Mouse (Mus musculus) forebrain, embryonic 11.5 days (tissue): ENCODE results near the gene Actg1. TPM values are rescaled to one million over a fixed set of nuclear protein-coding genes. Genes with fewer than 3 reads are reported as not detected.

ENCODE experiments used
- ATAC-seq: fragments of 200-750 bp; cut with Nextera tagmentation; replicated peaks from 2 replicates; pipeline ENCODE4 v1.8.0; 2017; ENCODE audit warnings: moderate TSS enrichment; ENCODE audit not compliant: low FRiP score
- DNase-seq: peaks from one replicate; pipeline ENCODE4 v3.0.0-alpha.2; 2017; ENCODE audit warnings: low spot score
- H3K27ac ChIP-seq: fragments of 300-500 bp; sonication (generic); 2 replicates; pipeline ENCODE4 v1.5.1; 2014; ENCODE audit warnings: low read depth, low read length
- H3K27me3 ChIP-seq: fragments of 300-500 bp; sonication (generic); 2 replicates; pipeline ENCODE4 v1.6.1; 2014; ENCODE audit warnings: mild to moderate bottlenecking, low read length, mixed read lengths; ENCODE audit not compliant: control insufficient read depth, insufficient read depth
- H3K36me3 ChIP-seq: fragments of 300-500 bp; sonication (generic); 2 replicates; pipeline ENCODE4 v1.6.1; 2014; ENCODE audit warnings: mild to moderate bottlenecking, low read length, moderate library complexity, mixed read lengths; ENCODE audit not compliant: control insufficient read depth, insufficient read depth
- H3K4me1 ChIP-seq: fragments of 300-500 bp; sonication (generic); replicated peaks from 2 replicates; pipeline ENCODE4 v1.6.1; 2014; ENCODE audit warnings: low read length, mixed read lengths; ENCODE audit not compliant: control insufficient read depth, insufficient read depth
- H3K4me2 ChIP-seq: fragments of 300-500 bp; sonication (generic); 2 replicates; pipeline ENCODE4 v1.6.1; 2014; ENCODE audit warnings: low read depth, mild to moderate bottlenecking, low read length, moderate library complexity, mixed read lengths; ENCODE audit not compliant: severe bottlenecking
- H3K4me3 ChIP-seq: fragments of 300-500 bp; sonication (generic); 2 replicates; pipeline ENCODE4 v1.5.1; 2014; ENCODE audit warnings: low read depth, low read length
- H3K9ac ChIP-seq: fragments of 300-500 bp; sonication (generic); 2 replicates; pipeline ENCODE4 v1.6.1; 2014; ENCODE audit warnings: low read length
- H3K9me3 ChIP-seq: fragments of 300-500 bp; sonication (generic); 2 replicates; pipeline ENCODE4 v1.6.1; 2016; ENCODE audit warnings: low read length, mixed read lengths; ENCODE audit not compliant: control insufficient read depth
- WGBS: fragments of 180-500 bp; shearing (Covaris S2); extraction: QIAGEN DNeasy Blood & Tissue Kit; methylation state at CpG from one replicate; pipeline ENCODE4 v1.1.7; 2014; 5-methylcytosine and 5-hydroxymethylcytosine counted together
- polyA plus RNA-seq: library from polyadenylated mRNA; unstranded; fragments of >200 nt; fragmentation: Nextera tagmentation; extraction: Ambion mirVana; gene quantifications from 2 replicates; pipeline ENCODE4 v1.2.1, GENCODE M21; 2014

The Actg1 gene
- polyA plus RNA-seq, 1 experiment from 2014 or later: 2,808 TPM

DNA sequence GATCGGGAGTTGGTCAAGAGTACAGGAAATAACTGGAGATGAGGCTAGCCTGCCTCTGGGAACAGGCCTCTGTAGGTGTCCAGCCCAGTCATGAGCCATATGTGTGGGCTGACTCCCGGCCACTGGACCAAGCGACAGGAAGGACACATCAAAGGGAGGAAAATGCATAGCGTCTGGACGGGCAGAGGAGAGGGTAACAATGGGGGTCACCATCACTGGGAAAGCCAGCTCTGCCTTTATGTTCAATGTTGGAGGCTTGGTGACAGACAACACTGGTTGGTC lies 41.3 kb downstream of the Actg1 start:
- H3K27ac ChIP-seq: 0 out of 2 replicates have a peak overlapping the region, but pooled peaks have one; percentile 25
- 14% methylated on average over 5 of the region's 5 CpGs for WGBS
- peaks cover 38% of the 10 kb centered on the region for H3K4me1 ChIP-seq
- no peak overlapping the region for H3K9ac ChIP-seq
- H3K27me3 ChIP-seq: peaks cover 7% of the 10 kb centered on the region
- no peaks in the 10 kb centered on the region for H3K9me3 ChIP-seq
- H3K4me2 ChIP-seq: no peak overlapping the region
- peak; percentile 54 for DNase-seq
- no peak overlapping the region for H3K4me3 ChIP-seq
- no peaks in the 10 kb centered on the region for H3K36me3 ChIP-seq
- no peak for ATAC-seq

DNA sequence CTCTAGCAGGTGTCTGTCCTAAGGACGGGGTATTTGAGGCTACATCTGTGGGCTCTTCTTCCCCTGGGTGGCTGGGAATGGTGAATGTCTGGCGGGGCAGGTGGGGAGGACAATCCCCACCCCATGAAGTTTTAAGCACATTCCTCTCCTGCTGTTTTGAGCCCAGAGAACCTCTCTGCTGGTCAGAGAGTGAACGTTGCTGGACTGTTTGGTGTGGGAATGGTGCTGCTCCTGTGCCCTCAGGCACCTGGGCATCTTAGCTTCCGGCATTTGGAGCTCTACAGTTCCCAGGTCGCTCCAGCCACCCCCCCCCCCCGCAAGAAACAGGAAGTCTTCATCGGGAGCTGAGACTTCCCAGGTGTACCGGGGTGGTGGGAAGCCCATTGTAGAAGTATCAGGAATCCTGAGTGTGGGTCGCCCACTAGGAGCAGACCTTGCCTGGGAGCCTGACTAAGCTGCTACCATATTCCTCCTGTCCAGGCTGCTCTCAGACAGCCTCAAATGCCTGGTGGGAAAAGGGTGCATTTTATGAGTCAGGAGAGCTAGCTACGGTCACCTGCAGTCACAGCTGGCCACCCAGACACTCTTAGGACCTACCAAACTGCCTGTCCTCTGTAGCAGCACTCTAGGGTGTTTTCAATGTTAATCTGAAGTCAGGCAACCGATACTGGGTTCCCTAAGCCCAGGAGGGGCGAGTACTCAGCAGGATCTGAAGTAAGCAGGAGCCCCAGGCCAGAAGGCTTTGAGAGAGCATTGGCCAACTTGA lies 41.8 kb downstream of the Actg1 start:
- Histone ChIP-seq H3K4me2 (no peak overlapping the region), H3K4me1 (peaks cover 35% of the 10 kb centered on the region), H3K4me3 (no peak overlapping the region), H3K36me3 (no peaks in the 10 kb centered on the region), H3K27ac (0 out of 2 replicates have a peak overlapping the region, but pooled peaks have one; percentile 25), H3K27me3 (peaks cover 7% of the 10 kb centered on the region), H3K9ac (no peak overlapping the region), H3K9me3 (no peaks in the 10 kb centered on the region)
- DNase-seq (peak; percentile 55), ATAC-seq (no peak)
- 49% methylated on average over 12 of the region's 12 CpGs for WGBS

GRCm38 (mm10) chr11:120305535-120306365 lies 42.6 kb downstream of the Actg1 start:
- H3K27me3 ChIP-seq: peaks cover 7% of the 10 kb centered on the region
- peaks cover 30% of the 10 kb centered on the region for H3K4me1 ChIP-seq
- peak overlapping the region; percentile 72 for H3K9ac ChIP-seq
- WGBS: 24% methylated on average over 15 of the region's 15 CpGs
- H3K4me3 ChIP-seq: peak overlapping the region; percentile 40
- H3K4me2 ChIP-seq: peak overlapping the region; percentile 66
- H3K36me3 ChIP-seq: no peaks in the 10 kb centered on the region
- ATAC-seq (no peak), DNase-seq (peak; percentile 58)
- no peaks in the 10 kb centered on the region for H3K9me3 ChIP-seq
- peak overlapping the region; percentile 81 for H3K27ac ChIP-seq

DNA sequence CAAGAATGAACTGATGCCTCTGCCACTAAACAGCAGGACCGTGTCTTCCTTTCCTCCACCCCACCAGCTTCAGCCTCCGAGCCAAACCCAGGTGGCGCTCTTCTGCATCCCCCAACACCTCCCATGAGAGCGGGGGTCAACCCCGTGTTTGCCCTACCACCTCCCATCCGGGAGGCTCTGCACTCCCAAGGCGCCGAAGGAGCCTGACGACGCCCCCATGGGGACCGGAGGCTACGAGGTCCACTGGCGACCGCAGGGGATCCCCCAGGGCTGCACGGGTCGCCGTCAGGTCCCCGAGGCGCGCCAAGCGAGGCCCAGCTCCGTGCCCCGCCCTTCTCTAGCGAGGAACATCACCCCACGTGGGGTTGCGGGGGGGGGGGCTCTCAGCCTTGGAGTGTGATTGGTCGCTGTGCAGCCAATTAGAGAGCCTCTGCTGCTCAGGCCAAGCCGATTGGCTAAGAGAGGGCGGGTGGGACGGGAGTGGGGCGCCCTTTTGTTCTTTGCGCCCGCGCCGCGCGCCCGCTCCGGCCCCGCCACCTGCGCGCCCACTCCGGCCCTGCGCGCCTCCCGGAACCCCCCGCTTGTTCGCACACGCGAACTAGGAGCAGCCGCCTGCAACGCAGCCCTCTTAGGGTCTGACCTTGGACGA lies 43.3 kb downstream of the Actg1 start:
- DNase-seq (peak; percentile 100), ATAC-seq (peak; percentile 95)
- H3K9ac ChIP-seq: peak overlapping the region; percentile 72
- WGBS: 2% methylated on average over 53 of the region's 53 CpGs
- peak overlapping the region; percentile 81 for H3K27ac ChIP-seq
- peaks cover 27% of the 10 kb centered on the region for H3K4me1 ChIP-seq
- peaks cover 7% of the 10 kb centered on the region for H3K27me3 ChIP-seq
- no peaks in the 10 kb centered on the region for H3K36me3 ChIP-seq
- no peaks in the 10 kb centered on the region for H3K9me3 ChIP-seq
- H3K4me2 ChIP-seq: peak overlapping the region; percentile 66
- peak overlapping the region; percentile 40 for H3K4me3 ChIP-seq

DNA sequence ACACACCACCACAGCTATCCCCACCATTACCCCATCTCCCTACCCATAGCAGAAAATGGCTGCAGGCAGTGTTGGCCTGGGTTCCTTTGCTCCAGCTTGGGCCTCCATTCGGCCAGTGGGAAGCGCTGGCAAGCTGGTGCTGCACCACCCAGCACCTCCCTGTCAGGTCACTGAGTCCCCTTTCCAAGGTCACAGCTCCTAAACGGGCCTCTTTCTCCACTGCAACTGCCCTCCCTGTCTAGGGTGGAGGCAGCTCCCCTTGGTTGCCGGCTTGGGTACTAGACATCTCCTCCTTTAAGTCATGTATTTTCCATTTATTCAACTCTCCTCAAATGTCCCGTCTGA lies 44.0 kb downstream of the Actg1 start:
- peaks cover 27% of the 10 kb centered on the region for H3K4me1 ChIP-seq
- WGBS: 41% methylated on average over 5 of the region's 5 CpGs
- H3K9me3 ChIP-seq: no peaks in the 10 kb centered on the region
- peak overlapping the region; percentile 66; the same call in 1 of the 2 replicates for H3K4me2 ChIP-seq
- ATAC-seq (no peak), DNase-seq (no peak)
- peaks cover 7% of the 10 kb centered on the region for H3K27me3 ChIP-seq
- peak overlapping the region; percentile 44; the same call in 1 of the 2 replicates for H3K27ac ChIP-seq
- H3K4me3 ChIP-seq: no peak overlapping the region
- peak overlapping the region; percentile 72; the same call in 1 of the 2 replicates for H3K9ac ChIP-seq
- H3K36me3 ChIP-seq: no peaks in the 10 kb centered on the region

- Histone ChIP-seq H3K36me3 (no peaks in the 10 kb centered on the region), H3K27ac (peak overlapping the region; percentile 44; the same call in 1 of the 2 replicates), H3K27me3 (peaks cover 4% of the 10 kb centered on the region; the same call in 1 of the 2 replicates), H3K4me3 (no peak overlapping the region), H3K9ac (peak overlapping the region; percentile 16; the same call in 1 of the 2 replicates), H3K4me2 (no peak overlapping the region), H3K9me3 (no peaks in the 10 kb centered on the region), H3K4me1 (peaks cover 27% of the 10 kb centered on the region)
- no peak for ATAC-seq
- DNase-seq: peak; percentile 55
- WGBS: 89% methylated on average over 21 of the region's 21 CpGs
These were observed 44.6 kb downstream of the Actg1 start for GRCm38 (mm10) chr11:120303559-120304349.

DNA sequence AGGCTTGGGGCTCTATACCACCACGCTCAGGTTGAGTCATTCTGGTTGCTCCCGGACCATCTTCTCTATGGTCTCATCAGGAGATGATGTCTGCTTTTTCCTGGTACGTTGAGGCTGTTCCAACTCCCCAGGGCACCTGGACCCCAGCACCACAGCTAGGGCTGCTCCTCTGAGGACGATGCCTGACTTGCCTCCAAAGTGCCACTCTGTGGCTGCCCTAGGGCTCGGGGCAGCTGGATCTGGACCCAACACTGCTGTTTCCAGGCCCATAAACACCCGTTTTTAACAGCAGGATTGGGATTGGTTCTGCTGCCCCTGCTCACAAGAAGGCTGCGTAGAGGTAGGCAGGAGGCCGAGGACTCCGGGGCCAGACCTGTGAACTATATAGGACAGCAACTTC lies 45.2 kb downstream of the Actg1 start:
- Histone ChIP-seq H3K9me3 (no peaks in the 10 kb centered on the region), H3K4me2 (no peak overlapping the region), H3K4me3 (no peak overlapping the region), H3K36me3 (no peaks in the 10 kb centered on the region), H3K4me1 (peaks cover 25% of the 10 kb centered on the region), H3K9ac (no peak overlapping the region), H3K27ac (no peak overlapping the region), H3K27me3 (peaks cover 4% of the 10 kb centered on the region; the same call in 1 of the 2 replicates)
- peak; percentile 53 for DNase-seq
- 79% methylated on average over 9 of the region's 9 CpGs for WGBS
- no peak for ATAC-seq

GRCm38 (mm10) chr11:120299484-120299883 lies 48.9 kb downstream of the Actg1 start:
- Histone ChIP-seq H3K9ac (no peak overlapping the region), H3K4me1 (peaks cover 21% of the 10 kb centered on the region), H3K36me3 (no peaks in the 10 kb centered on the region), H3K27me3 (no peaks in the 10 kb centered on the region), H3K4me2 (no peak overlapping the region), H3K27ac (no peak overlapping the region), H3K4me3 (no peak overlapping the region), H3K9me3 (no peaks in the 10 kb centered on the region)
- DNase-seq (no peak), ATAC-seq (no peak)
- 65% methylated on average over 5 of the region's 5 CpGs for WGBS
